Mouse (Mus musculus) midbrain, embryonic 11.5 days (tissue): ENCODE results near the gene Aven. TPM values are rescaled to one million over a fixed set of nuclear protein-coding genes. Genes with fewer than 3 reads are reported as not detected.

Experiments used
- ATAC-seq: fragments of 200-750 bp; cut with Nextera tagmentation; 2 replicates; pipeline ENCODE4 v1.8.0; 2017; ENCODE audit warnings: moderate TSS enrichment, moderate library complexity; ENCODE audit not compliant: low FRiP score
- DNase-seq: peaks from one replicate; pipeline ENCODE4 v3.0.0; 2015; ENCODE audit warnings: low spot score; ENCODE audit errors: missing footprints
- H3K27ac ChIP-seq: fragments of 300-500 bp; sonication (generic); 2 replicates; pipeline ENCODE4 v1.5.1; 2014; ENCODE audit warnings: low read depth, low read length
- H3K27me3 ChIP-seq: fragments of 300-500 bp; sonication (generic); 2 replicates; pipeline ENCODE4 v1.6.1; 2014; ENCODE audit warnings: mild to moderate bottlenecking, low read length, moderate library complexity, mixed read lengths; ENCODE audit not compliant: control insufficient read depth, insufficient read depth
- H3K36me3 ChIP-seq: fragments of 300-500 bp; sonication (generic); 2 replicates; pipeline ENCODE4 v1.6.1; 2014; ENCODE audit warnings: mild to moderate bottlenecking, low read length, moderate library complexity, mixed read lengths; ENCODE audit not compliant: control insufficient read depth, insufficient read depth
- H3K4me1 ChIP-seq: fragments of 300-500 bp; sonication (generic); 2 replicates; pipeline ENCODE4 v1.6.1; 2014; ENCODE audit warnings: low read length; ENCODE audit not compliant: control insufficient read depth, insufficient read depth
- H3K4me2 ChIP-seq: fragments of 300-500 bp; sonication (generic); 2 replicates; pipeline ENCODE4 v1.6.1; 2014; ENCODE audit warnings: mild to moderate bottlenecking, moderate library complexity
- H3K4me3 ChIP-seq: fragments of 300-500 bp; sonication (generic); 2 replicates; pipeline ENCODE4 v1.5.1; 2014; ENCODE audit warnings: low read depth, low read length
- H3K9ac ChIP-seq: fragments of 300-500 bp; sonication (generic); 2 replicates; pipeline ENCODE4 v1.6.1; 2014; ENCODE audit warnings: low read length
- H3K9me3 ChIP-seq: fragments of 300-500 bp; sonication (generic); 2 replicates; pipeline ENCODE4 v1.6.1; 2016; ENCODE audit warnings: low read length; ENCODE audit not compliant: control insufficient read depth
- WGBS: fragments of 180-500 bp; shearing (Covaris S2); extraction: QIAGEN DNeasy Blood & Tissue Kit; methylation state at CpG from one replicate; pipeline ENCODE4 v1.1.7; 2014; 5-methylcytosine and 5-hydroxymethylcytosine counted together
- polyA plus RNA-seq: library from polyadenylated mRNA; unstranded; fragments of >200 nt; fragmentation: Nextera tagmentation; extraction: Ambion mirVana; gene quantifications from 2 replicates; pipeline ENCODE4 v1.2.1, GENCODE M21; 2014

Gene Aven
- polyA plus RNA-seq, 1 experiment from 2014 or later = 6.9 TPM

DNA sequence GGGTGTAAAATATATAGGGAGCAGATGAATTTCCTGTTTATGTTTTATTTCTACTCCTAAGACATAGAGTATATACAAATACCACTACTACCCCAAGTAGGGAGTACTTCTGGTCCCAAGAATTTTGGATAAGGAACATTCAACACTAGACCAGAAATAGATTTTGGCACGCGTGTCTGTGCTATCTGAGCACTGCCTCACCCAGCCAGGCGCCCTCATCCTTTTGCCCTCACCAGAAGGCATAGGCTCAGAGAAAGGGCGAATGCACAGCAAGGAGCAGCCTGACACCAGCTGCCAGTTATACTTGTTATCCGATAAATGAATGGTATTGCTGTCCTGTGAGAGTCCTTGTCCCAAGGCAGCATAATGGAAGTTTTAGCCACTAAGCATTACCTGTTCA, 144.4 kb downstream of the Aven start:
- ATAC-seq = no peak
- Histone ChIP-seq H3K4me1 (no peaks in the 10 kb centered on the region), H3K27me3 (no peaks in the 10 kb centered on the region), H3K36me3 (no peaks in the 10 kb centered on the region), H3K9ac (no peak overlapping the region), H3K9me3 (no peaks in the 10 kb centered on the region), H3K27ac (no peak overlapping the region), H3K4me3 (no peak overlapping the region), H3K4me2 (no peak overlapping the region)
- no peak for DNase-seq
- WGBS = 95% methylated on average over 5 of the region's 5 CpGs

DNA sequence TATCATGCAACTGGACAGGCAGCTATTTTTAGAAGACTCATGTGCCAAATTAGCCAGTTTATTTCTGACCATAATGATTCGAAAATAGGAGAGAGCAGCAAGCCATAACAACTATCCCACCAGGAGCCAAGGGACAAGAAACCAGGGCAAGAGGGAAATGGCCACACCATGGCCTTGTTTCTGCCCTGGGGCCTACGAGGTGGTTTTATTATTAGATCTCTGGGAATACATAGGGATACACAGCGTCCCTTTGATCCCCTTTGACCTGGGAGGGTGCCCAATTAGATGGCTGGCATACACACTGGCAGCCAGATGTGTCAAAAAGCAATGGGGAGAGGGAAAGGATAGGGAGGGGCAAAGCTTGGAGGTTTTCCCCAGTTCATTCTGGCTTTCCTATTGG, 161.1 kb downstream of the Aven start:
- H3K27ac ChIP-seq = no peak overlapping the region
- no peaks in the 10 kb centered on the region for H3K9me3 ChIP-seq
- H3K36me3 ChIP-seq = no peaks in the 10 kb centered on the region
- no peaks in the 10 kb centered on the region for H3K27me3 ChIP-seq
- H3K4me1 ChIP-seq = no peaks in the 10 kb centered on the region
- 80% methylated on average over 3 of the region's 3 CpGs for whole genome bisulfite sequencing
- H3K4me3 ChIP-seq = no peak overlapping the region
- H3K9ac ChIP-seq = no peak overlapping the region
- ATAC-seq (no peak), DNase-seq (no peak)
- no peak overlapping the region for H3K4me2 ChIP-seq

DNA sequence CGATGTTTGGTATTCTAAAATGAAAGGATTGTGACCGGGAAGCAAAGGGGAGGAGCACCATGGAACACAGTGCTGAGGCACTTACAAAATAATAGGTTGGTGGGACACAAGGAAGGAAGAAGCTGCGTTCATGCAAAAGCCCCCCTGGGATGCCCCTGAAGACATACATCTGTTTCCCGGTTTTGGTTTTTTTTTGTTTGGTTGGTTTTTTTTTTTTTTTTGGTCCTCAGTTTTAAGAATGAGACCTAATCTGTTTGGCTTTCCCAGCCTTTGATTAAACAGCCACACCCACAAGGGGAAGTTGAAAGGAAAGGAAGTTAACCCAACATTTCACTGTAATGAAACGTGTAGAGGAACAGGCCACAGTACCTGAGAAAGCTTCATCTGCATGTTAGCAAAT, 163.4 kb downstream of the Aven start:
- 66% methylated on average over 5 of the region's 5 CpGs for WGBS
- H3K4me1 ChIP-seq = no peaks in the 10 kb centered on the region
- no peaks in the 10 kb centered on the region for H3K36me3 ChIP-seq
- H3K27ac ChIP-seq = no peak overlapping the region
- H3K9ac ChIP-seq = no peak overlapping the region
- H3K27me3 ChIP-seq = no peaks in the 10 kb centered on the region
- ATAC-seq (no peak), DNase-seq (no peak)
- H3K9me3 ChIP-seq = no peaks in the 10 kb centered on the region
- no peak overlapping the region for H3K4me3 ChIP-seq
- no peak overlapping the region for H3K4me2 ChIP-seq

GRCm38 (mm10) chr2:112669461-112669860, 176.7 kb downstream of the Aven start:
- DNase-seq = no peak
- no peaks in the 10 kb centered on the region for H3K4me1 ChIP-seq

GRCm38 (mm10) chr2:112676175-112676574, 183.4 kb downstream of the Aven start:
- H3K9me3 ChIP-seq = no peaks in the 10 kb centered on the region
- no peak overlapping the region for H3K4me3 ChIP-seq
- no peak for ATAC-seq
- no peak overlapping the region for H3K4me2 ChIP-seq
- peak; percentile 73 for DNase-seq
- H3K27ac ChIP-seq = no peak overlapping the region
- 88% methylated on average over 2 of the region's 2 CpGs for WGBS
- H3K4me1 ChIP-seq = no peaks in the 10 kb centered on the region
- no peaks in the 10 kb centered on the region for H3K36me3 ChIP-seq
- H3K27me3 ChIP-seq = no peaks in the 10 kb centered on the region
- H3K9ac ChIP-seq = no peak overlapping the region

More at GRCm38 (mm10) chr2:112669461-112669860, 176.7 kb downstream of the Aven start:
- no peaks in the 10 kb centered on the region for H3K36me3 ChIP-seq
- no peak overlapping the region for H3K9ac ChIP-seq
- H3K4me3 ChIP-seq = no peak overlapping the region
- no peak for ATAC-seq
- H3K4me2 ChIP-seq = no peak overlapping the region
- no peaks in the 10 kb centered on the region for H3K27me3 ChIP-seq
- H3K27ac ChIP-seq = no peak overlapping the region
- WGBS = 89% methylated on average over 3 of the region's 3 CpGs
- H3K9me3 ChIP-seq = no peaks in the 10 kb centered on the region

- WGBS = 37% methylated on average over 1 of the region's 1 CpGs
- Histone ChIP-seq H3K36me3 (no peaks in the 10 kb centered on the region), H3K27ac (no peak overlapping the region), H3K4me2 (no peak overlapping the region), H3K27me3 (no peaks in the 10 kb centered on the region), H3K4me1 (no peaks in the 10 kb centered on the region), H3K9me3 (no peaks in the 10 kb centered on the region), H3K9ac (no peak overlapping the region), H3K4me3 (no peak overlapping the region)
- DNase-seq (peak; percentile 83), ATAC-seq (no peak)
These were observed 184.0 kb downstream of the Aven start for GRCm38 (mm10) chr2:112676721-112677120.

DNA sequence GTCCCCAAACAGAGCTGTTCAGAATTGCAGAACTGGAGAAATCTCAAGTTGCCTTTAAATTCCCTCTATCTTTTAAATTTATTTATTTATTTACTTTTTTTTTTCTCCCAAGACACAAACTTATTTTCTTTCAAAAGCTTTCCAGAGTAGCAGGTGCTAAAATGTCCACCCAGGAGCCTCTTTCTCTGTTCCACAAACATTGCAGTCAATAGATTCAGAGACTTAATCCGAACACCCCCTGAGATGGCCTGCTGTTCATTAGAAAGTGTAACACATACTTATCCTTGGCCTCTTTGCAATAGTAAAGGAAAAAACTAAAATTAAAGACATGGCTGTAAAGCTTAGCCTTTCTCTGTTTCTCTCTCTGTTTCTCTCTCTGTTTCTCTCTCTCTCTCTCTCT, 184.5 kb downstream of the Aven start:
- H3K36me3 ChIP-seq = no peaks in the 10 kb centered on the region
- no peak overlapping the region for H3K4me2 ChIP-seq
- H3K27me3 ChIP-seq = no peaks in the 10 kb centered on the region
- no peak overlapping the region for H3K4me3 ChIP-seq
- no peak overlapping the region for H3K27ac ChIP-seq
- no peaks in the 10 kb centered on the region for H3K9me3 ChIP-seq
- peak; percentile 82 for DNase-seq
- WGBS = 20% methylated on average over 1 of the region's 1 CpGs
- H3K4me1 ChIP-seq = no peaks in the 10 kb centered on the region
- ATAC-seq = no peak
- no peak overlapping the region for H3K9ac ChIP-seq

DNA sequence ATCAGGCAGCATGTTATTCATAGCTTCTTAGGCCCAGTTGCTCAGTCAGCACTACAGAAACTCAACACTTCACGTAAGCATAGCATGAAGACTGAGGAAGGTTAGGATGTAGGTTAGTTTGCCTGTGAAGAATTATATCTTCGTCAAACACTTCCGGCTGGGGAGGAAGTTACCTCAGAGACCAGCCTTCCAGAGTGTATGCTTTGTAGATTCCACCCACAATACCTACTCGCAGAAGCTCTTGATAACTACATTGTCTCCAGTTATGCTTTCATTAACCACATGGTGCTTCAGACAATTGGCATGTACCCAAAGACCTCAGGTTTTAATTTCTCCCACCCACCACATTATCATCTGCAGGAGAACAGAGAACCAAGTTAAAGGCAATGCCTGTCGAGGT, 189.1 kb downstream of the Aven start:
- ATAC-seq = no peak
- DNase-seq = peak; percentile 47
- Histone ChIP-seq H3K4me2 (no peak overlapping the region), H3K36me3 (no peaks in the 10 kb centered on the region), H3K27ac (no peak overlapping the region), H3K9ac (no peak overlapping the region), H3K9me3 (no peaks in the 10 kb centered on the region), H3K4me1 (no peaks in the 10 kb centered on the region), H3K27me3 (no peaks in the 10 kb centered on the region), H3K4me3 (no peak overlapping the region)
- WGBS = 80% methylated on average over 5 of the region's 5 CpGs
